Mouse (Mus musculus) C2C12 (cell line): ENCODE measurements at regions not wholly inside any gene's neighbourhood (a gene's known extent, or its start where the extent isn't known, plus 50 kb on each side); places are given as distances from the start of the nearest gene placed in this dataset.

Experiments
- CEBPB ChIP-seq: IDR thresholded peaks from one replicate; pipeline ENCODE4 v1.6.1; 2011; ENCODE audit warnings: low read depth, mild to moderate bottlenecking, control low read depth, moderate library complexity
- CTCF ChIP-seq: IDR thresholded peaks from one replicate; pipeline ENCODE4 v1.5.1; 2011; ENCODE audit not compliant: control insufficient read depth, insufficient read depth, insufficient read length
- MAX ChIP-seq: IDR thresholded peaks from one replicate; pipeline ENCODE4 v1.6.1; 2011; ENCODE audit warnings: mild to moderate bottlenecking, control low read depth
- MYOG ChIP-seq: IDR thresholded peaks from one replicate; pipeline ENCODE4 v1.6.1; 2011; ENCODE audit not compliant: control insufficient read depth, insufficient read length; ENCODE audit errors: extremely low read depth
- USF1 ChIP-seq: IDR thresholded peaks from one replicate; pipeline ENCODE4 v1.6.1; 2011; ENCODE audit warnings: low read depth, mild to moderate bottlenecking, control low read depth, moderate library complexity

DNA sequence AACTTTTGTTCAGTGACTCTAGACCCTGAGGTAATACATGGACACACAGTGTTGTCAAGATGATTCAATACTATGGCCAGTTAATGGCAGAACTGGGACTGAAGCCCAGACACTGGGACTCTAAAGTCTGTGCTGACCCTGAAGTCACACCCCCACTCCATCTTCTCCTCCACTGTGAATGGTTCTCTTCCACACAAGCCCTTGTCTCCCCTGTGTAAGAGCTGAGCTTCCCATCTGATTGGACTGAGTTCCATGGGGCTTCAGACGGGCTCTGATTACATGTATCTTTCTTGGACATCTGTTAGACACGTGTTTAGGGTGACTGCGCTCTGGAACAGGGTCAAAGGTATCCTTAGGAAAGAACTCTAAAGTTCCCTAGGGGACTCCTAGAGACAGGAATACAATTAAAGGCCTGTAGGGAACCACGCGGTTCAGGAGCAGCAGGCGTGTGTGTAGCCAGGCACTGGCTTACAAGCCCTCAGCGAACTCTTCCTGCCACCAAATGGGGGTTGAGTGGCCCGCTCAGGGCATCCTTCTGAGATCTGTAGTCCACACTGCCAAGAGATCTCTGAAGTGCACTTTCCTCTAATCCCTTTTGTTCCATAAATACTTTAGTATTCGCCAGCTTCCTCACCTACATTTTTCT is 87.4 kb downstream of the Gm10604 start:
- no peak for TF ChIP-seq CTCF
- no peak for TF ChIP-seq MYOG
- no peak for TF ChIP-seq USF1
- TF ChIP-seq MAX: no peak
- no peak for TF ChIP-seq CEBPB
